ENCODE assay signal across 8 mouse cellular contexts in the genomic region with DNA sequence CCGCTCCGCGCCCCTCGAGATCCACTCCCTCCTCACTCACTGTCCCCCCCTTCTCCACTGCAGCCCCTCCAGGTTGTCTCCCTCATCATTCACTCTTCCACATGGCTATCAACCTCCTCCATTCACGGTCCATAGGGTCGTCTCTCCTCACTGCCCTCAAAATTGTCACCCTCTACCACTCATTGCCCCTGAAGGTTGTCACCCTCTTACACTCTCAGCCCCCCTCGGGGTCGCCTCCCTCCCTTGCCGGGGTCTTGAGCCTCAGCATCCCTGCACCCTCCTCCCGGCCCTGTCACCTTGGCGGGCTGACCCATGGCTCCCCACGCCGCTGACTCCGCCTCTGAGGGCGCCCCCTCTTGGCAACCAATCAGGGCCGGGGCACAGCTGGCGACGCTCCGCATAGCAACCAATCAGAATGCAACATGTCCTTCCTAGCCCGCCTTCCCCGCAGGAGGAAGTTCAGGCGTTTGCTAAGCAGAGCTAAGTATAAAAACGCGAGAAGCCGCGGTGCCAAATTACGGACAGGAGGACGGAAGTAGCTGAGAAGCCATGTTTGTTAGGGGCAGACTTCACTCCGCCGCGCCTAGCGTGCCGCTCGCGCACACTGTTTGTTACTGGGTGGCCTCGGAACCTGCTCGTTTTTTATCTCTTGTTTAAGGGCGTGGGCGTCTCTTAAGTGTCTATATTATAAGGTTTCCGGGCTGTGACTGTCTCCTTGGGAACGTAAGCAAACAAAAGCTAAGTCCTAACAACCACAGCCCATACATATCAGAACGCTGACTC. TPM values are rescaled to one million over a fixed set of nuclear protein-coding genes. Genes with fewer than 3 reads are reported as not detected.
DNase-seq lines count a peak whose midpoint lies in the region; ATAC-seq and TF ChIP-seq lines count a peak whose summit lies in the region.

A gene (minus strand): TSS at position 661 of the 783 bp plus-strand sequence.

- peak; percentile 95 for TF ChIP-seq POLR2A in lung, adult 2 months (IDR thresholded peaks at IDR 0.05; ENCODE audit: borderline replicate concordance, extremely low read depth, low read depth, low read length)

- peak within 1 kb of the TSS; percentile 81 for H3K9ac ChIP-seq in ES-E14 (ENCODE audit: insufficient read depth, low read depth, low read length, poor library complexity, severe bottlenecking)
- H3K9ac ChIP-seq in forebrain, embryonic 15.5 days (replicated peaks) = peak within 1 kb of the TSS; percentile 90

- peak; percentile 98 for ATAC-seq in forebrain, embryonic 15.5 days (replicated peaks)
- ATAC-seq in neutrophil, adult 5-6 weeks (ENCODE audit: extremely low read depth, insufficient number of reproducible peaks, low FRiP score, poor library complexity, severe bottlenecking) = peak; percentile 95

- peak within 1 kb of the TSS; percentile 74 for H3K4me2 ChIP-seq in forebrain, embryonic 15.5 days (replicated peaks)

- H3K36me3 ChIP-seq in ES-E14 (ENCODE audit: control insufficient read depth, insufficient read depth, low read length, poor library complexity, severe bottlenecking) = no peaks in the 10 kb centered on the region
- no peaks in the 10 kb centered on the region for H3K36me3 ChIP-seq in forebrain, embryonic 15.5 days

- H3K4me3 ChIP-seq in ES-E14 (ENCODE audit: insufficient read depth in 1 of 2, low read depth in 1 of 2, low read length in 2 of 2, poor library complexity in 1 of 2, severe bottlenecking in 1 of 2) = peak within 1 kb of the TSS; percentile 79 to 82
- peak within 1 kb of the TSS; percentile 73 for H3K4me3 ChIP-seq in forebrain, embryonic 15.5 days
- H3K4me3 ChIP-seq in lung, adult 2 months (replicated peaks; ENCODE audit: extremely low read depth, low read depth, low read length) = peak within 1 kb of the TSS; percentile 96

- H3K27me3 ChIP-seq in forebrain, embryonic 15.5 days = no peaks in the 10 kb centered on the region

- peak within 1 kb of the TSS; percentile 69 for H3K27ac ChIP-seq in ES-E14 (ENCODE audit: insufficient read depth, low read depth, low read length, poor library complexity, severe bottlenecking)
- peak within 1 kb of the TSS; percentile 95 for H3K27ac ChIP-seq in forebrain, embryonic 15.5 days (replicated peaks)

- under 1% methylated on average over 42 of the region's 42 CpGs for WGBS in forebrain, embryonic 15.5 days
- WGBS in lung, adult 2 months = under 1% methylated on average over 42 of the region's 42 CpGs

- peaks cover 0 to 2% of the 10 kb centered on the region in 2 experiments; a peak in 3 of 4 replicates for H3K4me1 ChIP-seq in ES-E14 (ENCODE audit: control insufficient read depth in 2 of 2, insufficient read depth in 2 of 2, low read length in 2 of 2, poor library complexity in 1 of 2)
- H3K4me1 ChIP-seq in forebrain, embryonic 15.5 days = peaks cover 15% of the 10 kb centered on the region
- H3K4me1 ChIP-seq in lung, adult 2 months (ENCODE audit: control insufficient read depth, insufficient read depth, low read length) = no peaks in the 10 kb centered on the region

- no peaks in the 10 kb centered on the region for H3K9me3 ChIP-seq in ES-E14 (ENCODE audit: control insufficient read depth, insufficient read depth, low read depth, low read length)
- H3K9me3 ChIP-seq in forebrain, embryonic 15.5 days = no peaks in the 10 kb centered on the region

- peak; percentile 97 for DNase-seq in ES-E14 (ENCODE audit: low read depth, low spot score)
- peak; percentile 99 for DNase-seq in cerebellum, adult 11-12 months
- DNase-seq in heart, postnatal 25 days (ENCODE audit: low spot score) = peak; percentile 95
- DNase-seq in layer of hippocampus, adult 18-20 months (ENCODE audit: low spot score in 2 of 2) = peak; percentile 96 to 98
- DNase-seq in lung, adult 2 months = peak; percentile 93
- peak; percentile 95 to 97 for DNase-seq in thymus, adult 18-20 months

- intact Hi-C loops in heart, postnatal 25 days (cut with DNase I) = no loop called here

- in situ Hi-C loops in ES-E14 (cut with MboI; ENCODE audit: low sequenced_read_pairs in 2 of 2, unreplicated experiment in 2 of 2) = no loop called here

- TF ChIP-seq CTCF in lung, adult 2 months (IDR thresholded peaks at IDR 0.05; ENCODE audit: insufficient read depth, low read length) = no peak

TF ChIP-seq in ES-E14, 5 proteins besides CTCF, POLR2A, EP300 and RAD21:
- TF ChIP-seq ZC3H11A (IDR thresholded peaks at IDR 0.05; ENCODE audit: borderline replicate concordance, low read depth, low read length) (no peak), MAFK (IDR thresholded peaks at IDR 0.05; ENCODE audit: insufficient read depth, low read depth, low read length) (no peak), ZNF384 (IDR thresholded peaks at IDR 0.05; ENCODE audit: low read depth, low read length) (no peak), HCFC1 (IDR thresholded peaks at IDR 0.05; ENCODE audit: borderline replicate concordance, insufficient read depth, low read length) (peak; percentile 89), CHD2 (IDR thresholded peaks at IDR 0.05; ENCODE audit: low read depth, low read length) (peak; percentile 95)

RNA-seq across cellular contexts. Expression of the gene that starts here (rescaled TPM):
- total RNA-seq in ES-E14 (2012; rRNA removed) = 0.98 and 1.4 TPM in 2 replicates
- 12.9 and 13.9 TPM in 2 replicates for polyA plus RNA-seq in forebrain, embryonic 15.5 days (2015; fragmentation: Nextera tagmentation; extraction: Ambion mirVana)
- 10 to 100 TPM; 34.6 to 47.1 TPM for total RNA-seq in heart, postnatal 25 days (2021)
- 10 to 100 TPM; 29.5 to 35.5 TPM for total RNA-seq in layer of hippocampus, adult 18-20 months (2021)
- polyA plus RNA-seq in lung, adult 2 months (2012; rRNA removed) = 0.38 and 0.40 TPM in 2 replicates
- total RNA-seq in neutrophil, adult 5-6 weeks (2017) = 9.2 and 11.5 TPM in 2 replicates

Comparison
In these comparisons a context has a peak if more than half of its experiments do, and no peak if none do; other contexts are left out.
1. Peak in every context shown above with its lines: DNase-seq, ATAC-seq, H3K4me3 ChIP-seq and H3K27ac ChIP-seq.
2. Peak in DNase-seq and H3K4me3 ChIP-seq in lung, adult 2 months; RNA of the gene not detected or under 1 TPM.